Mouse (Mus musculus) embryonic fibroblast, embryonic 13.5 days (primary cell): ENCODE measurements around the gene Orai1.

Source experiments
- CTCF ChIP-seq: IDR thresholded peaks from 2 replicates; pipeline ENCODE4 v1.5.1; 2011; ENCODE audit warnings: mild to moderate bottlenecking, control low read depth, low read length, moderate library complexity, borderline replicate concordance; ENCODE audit not compliant: insufficient read depth
- POLR2A ChIP-seq: IDR thresholded peaks from 2 replicates; pipeline ENCODE4 v1.6.1; 2011; ENCODE audit warnings: low read depth, mild to moderate bottlenecking, control low read depth, low read length, moderate library complexity

GRCm38 (mm10) chr5:123076419-123077281, 61.8 kb downstream of the Orai1 start:
- TF ChIP-seq CTCF, result no peak
- TF ChIP-seq POLR2A, result no peak
